ENCODE assay signal across 8 mouse cellular contexts in genomic region chr13:91371596-91371987, GRCm38 (mm10).
DNase-seq lines count a peak whose midpoint lies in the region; ATAC-seq and TF ChIP-seq lines count a peak whose summit lies in the region.

No protein-coding gene starts in this region.

- H3K9ac ChIP-seq in lung, postnatal 0 days (replicated peaks; ENCODE audit: low read depth) = peak overlapping the region; percentile 65; the same call in 1 of the 2 replicates
- peak overlapping the region; percentile 39; the same call in 1 of the 2 replicates for H3K9ac ChIP-seq in forebrain, embryonic 12.5 days
- H3K9ac ChIP-seq in limb, embryonic 14.5 days (ENCODE audit: low read depth, low read length, severe bottlenecking) = no peak overlapping the region

- peak overlapping the region; percentile 85 for H3K4me2 ChIP-seq in lung, postnatal 0 days (replicated peaks; ENCODE audit: low read depth, low read length)
- peak overlapping the region; percentile 72 for H3K4me2 ChIP-seq in forebrain, embryonic 12.5 days
- H3K4me2 ChIP-seq in limb, embryonic 14.5 days (replicated peaks; ENCODE audit: low read depth, low read length, severe bottlenecking) = peak overlapping the region; percentile 61

- TF ChIP-seq POLR2A in limb, embryonic 14.5 days (IDR thresholded peaks at IDR 0.05; ENCODE audit: borderline replicate concordance, extremely low read depth, insufficient read depth, insufficient read length) = no peak
- TF ChIP-seq POLR2A in small intestine, adult 2 months (IDR thresholded peaks at IDR 0.05; ENCODE audit: low read depth, low read length) = no peak

- TF ChIP-seq EP300 in lung, postnatal 0 days (IDR thresholded peaks at IDR 0.05) = no peak

- no peaks in the 10 kb centered on the region for H3K9me3 ChIP-seq in lung, postnatal 0 days (ENCODE audit: low read length)
- H3K9me3 ChIP-seq in forebrain, embryonic 12.5 days = no peaks in the 10 kb centered on the region
- H3K9me3 ChIP-seq in limb, embryonic 14.5 days (ENCODE audit: control insufficient read depth, low read length) = no peaks in the 10 kb centered on the region

- H3K27me3 ChIP-seq in lung, postnatal 0 days (replicated peaks; ENCODE audit: insufficient read depth, low read length) = no peaks in the 10 kb centered on the region
- H3K27me3 ChIP-seq in forebrain, embryonic 12.5 days = no peaks in the 10 kb centered on the region
- H3K27me3 ChIP-seq in limb, embryonic 14.5 days (ENCODE audit: control insufficient read depth, insufficient read depth, low read length) = no peaks in the 10 kb centered on the region
- H3K27me3 ChIP-seq in small intestine, adult 2 months (ENCODE audit: control insufficient read depth, insufficient read depth, low read length) = no peaks in the 10 kb centered on the region

- 23% methylated on average over 2 of the region's 2 CpGs for WGBS in lung, postnatal 0 days
- WGBS in forebrain, embryonic 12.5 days = 16% methylated on average over 2 of the region's 2 CpGs
- 31% methylated on average over 2 of the region's 2 CpGs for WGBS in limb, embryonic 14.5 days
- 45% methylated on average over 2 of the region's 2 CpGs for WGBS in small intestine, adult 2 months

- H3K27ac ChIP-seq in lung, postnatal 0 days (ENCODE audit: low read length) = peak overlapping the region; percentile 98
- H3K27ac ChIP-seq in forebrain, embryonic 12.5 days = peak overlapping the region; percentile 99
- H3K27ac ChIP-seq in limb, embryonic 14.5 days (replicated peaks; ENCODE audit: low read depth, low read length) = peak overlapping the region; percentile 99
- H3K27ac ChIP-seq in small intestine, adult 2 months (ENCODE audit: insufficient read depth, low read depth, low read length) = peak overlapping the region; percentile 84; the same call in 1 of the 2 replicates

- H3K4me1 ChIP-seq in lung, postnatal 0 days (ENCODE audit: insufficient read depth, low read depth, low read length) = peaks cover 16% of the 10 kb centered on the region; the same call in 1 of the 2 replicates
- H3K4me1 ChIP-seq in forebrain, embryonic 12.5 days = peaks cover 59% of the 10 kb centered on the region
- peaks cover 67% of the 10 kb centered on the region for H3K4me1 ChIP-seq in limb, embryonic 14.5 days (ENCODE audit: control insufficient read depth, insufficient read depth, low read length)
- H3K4me1 ChIP-seq in small intestine, adult 2 months (ENCODE audit: control insufficient read depth, insufficient read depth, insufficient read length, low read length) = peaks cover 8% of the 10 kb centered on the region

- H3K36me3 ChIP-seq in lung, postnatal 0 days (ENCODE audit: insufficient read depth, low read length) = no peaks in the 10 kb centered on the region
- no peaks in the 10 kb centered on the region for H3K36me3 ChIP-seq in forebrain, embryonic 12.5 days (replicated peaks)
- H3K36me3 ChIP-seq in limb, embryonic 14.5 days (ENCODE audit: control insufficient read depth, insufficient read depth, low read length) = no peaks in the 10 kb centered on the region
- H3K36me3 ChIP-seq in small intestine, adult 2 months (ENCODE audit: control insufficient read depth, insufficient read depth, low read length) = no peaks in the 10 kb centered on the region

- DNase-seq in lung, postnatal 0 days (ENCODE audit: low spot score) = peak; percentile 20
- no peak for DNase-seq in lung, postnatal 4 days
- no peak for DNase-seq in limb, embryonic 14.5 days (ENCODE audit: low spot score)
- DNase-seq in ovary, postnatal 10 days (ENCODE audit: low spot score) = no peak
- DNase-seq in adrenal gland, postnatal 14 days = no peak
- DNase-seq in kidney, adult 11 months = no peak

- TF ChIP-seq CTCF in lung, postnatal 0 days (IDR thresholded peaks at IDR 0.05) = no peak
- TF ChIP-seq CTCF in small intestine, adult 2 months (IDR thresholded peaks at IDR 0.05; ENCODE audit: extremely low read depth, insufficient read length, insufficient replicate concordance, low read depth, low read length) = no peak

- ATAC-seq in lung, postnatal 0 days = no peak
- peak; percentile 0; the same call in 1 of the 2 replicates for ATAC-seq in forebrain, embryonic 12.5 days (ENCODE audit: low FRiP score)
- no peak for ATAC-seq in limb, embryonic 14.5 days (ENCODE audit: low FRiP score, low read depth)

- H3K4me3 ChIP-seq in lung, postnatal 0 days (ENCODE audit: low read depth, low read length) = peak overlapping the region; percentile 47; the same call in 1 of the 2 replicates
- peak overlapping the region; percentile 36; the same call in 1 of the 2 replicates for H3K4me3 ChIP-seq in forebrain, embryonic 12.5 days (replicated peaks)
- H3K4me3 ChIP-seq in limb, embryonic 14.5 days (replicated peaks; ENCODE audit: low read length) = peak overlapping the region; percentile 31
- no peak overlapping the region for H3K4me3 ChIP-seq in small intestine, adult 2 months (ENCODE audit: low read depth, low read length)
